8 mouse cellular contexts compared by ENCODE assay signal in genomic region chr4:43453413-43453812, GRCm38 (mm10). TPM values are rescaled to one million over a fixed set of nuclear protein-coding genes. Genes with fewer than 3 reads are reported as not detected.
DNase-seq lines count a peak whose midpoint lies in the region; ATAC-seq and TF ChIP-seq lines count a peak whose summit lies in the region.

No protein-coding gene starts in this region.

- no peak for TF ChIP-seq CTCF in thymus, adult 2 months (IDR thresholded peaks at IDR 0.05; ENCODE audit: borderline replicate concordance, control insufficient read depth, extremely low read depth, insufficient read depth, low read length, poor library complexity)

- peak overlapping the region; percentile 48 for H3K4me2 ChIP-seq in midbrain, embryonic 12.5 days (replicated peaks)

- WGBS in thymus, adult 2 months = 1% methylated on average over 17 of the region's 18 CpGs
- WGBS in hindbrain, embryonic 10.5 days = under 1% methylated on average over 18 of the region's 18 CpGs
- WGBS in midbrain, embryonic 12.5 days = 2% methylated on average over 18 of the region's 18 CpGs

- TF ChIP-seq POLR2A in thymus, adult 2 months (IDR thresholded peaks at IDR 0.05; ENCODE audit: control insufficient read depth, extremely low read depth, insufficient read depth, low read length, poor library complexity) = no peak

- no peak overlapping the region for H3K27ac ChIP-seq in thymus, adult 2 months (ENCODE audit: control insufficient read depth, insufficient read depth, low read length)
- peak overlapping the region; percentile 45; the same call in 1 of the 2 replicates for H3K27ac ChIP-seq in hindbrain, embryonic 10.5 days
- H3K27ac ChIP-seq in midbrain, embryonic 12.5 days (replicated peaks) = no peak overlapping the region

- peak; percentile 52; the same call in 1 of the 2 replicates for ATAC-seq in midbrain, embryonic 12.5 days (ENCODE audit: low FRiP score, low read depth)

- intact Hi-C loops in left cerebral cortex, postnatal 10 days (cut with DNase I) = no loop called here

- H3K27me3 ChIP-seq in thymus, adult 2 months (ENCODE audit: control insufficient read depth, insufficient read depth, low read length) = no peaks in the 10 kb centered on the region
- H3K27me3 ChIP-seq in hindbrain, embryonic 10.5 days (ENCODE audit: insufficient read depth, poor library complexity, severe bottlenecking) = peaks cover 41% of the 10 kb centered on the region
- peaks cover 46% of the 10 kb centered on the region for H3K27me3 ChIP-seq in midbrain, embryonic 12.5 days

- no peaks in the 10 kb centered on the region for H3K36me3 ChIP-seq in thymus, adult 2 months (ENCODE audit: control insufficient read depth, insufficient read depth, low read length)
- H3K36me3 ChIP-seq in hindbrain, embryonic 10.5 days = peaks cover 3% of the 10 kb centered on the region
- peaks cover 2% of the 10 kb centered on the region; the same call in 1 of the 2 replicates for H3K36me3 ChIP-seq in midbrain, embryonic 12.5 days

- peaks cover 50% of the 10 kb centered on the region for H3K4me1 ChIP-seq in thymus, adult 2 months (replicated peaks; ENCODE audit: control insufficient read depth, insufficient read depth, low read length)
- peaks cover 31% of the 10 kb centered on the region for H3K4me1 ChIP-seq in hindbrain, embryonic 10.5 days (replicated peaks)
- H3K4me1 ChIP-seq in midbrain, embryonic 12.5 days = peaks cover 15% of the 10 kb centered on the region

- peak; percentile 40 for DNase-seq in thymus, adult 2 months
- DNase-seq in thymus, adult 18-20 months = no peak
- DNase-seq in hindbrain, embryonic 10.5 days (ENCODE audit: low spot score) = peak; percentile 42
- no peak for DNase-seq in left cerebral cortex, postnatal 10 days (ENCODE audit: extremely low spot score in 1 of 2, low spot score in 2 of 2)
- no peak for DNase-seq in MN1 (ENCODE audit: low spot score)
- DNase-seq in spleen, postnatal 14 days (ENCODE audit: low spot score in 2 of 2) = no peak
- no peak for DNase-seq in cerebellum, adult 9-11 months

- H3K9ac ChIP-seq in midbrain, embryonic 12.5 days (replicated peaks) = 0 out of 2 replicates have a peak overlapping the region, but pooled peaks have one; percentile 11

- H3K9me3 ChIP-seq in hindbrain, embryonic 10.5 days = no peaks in the 10 kb centered on the region
- H3K9me3 ChIP-seq in midbrain, embryonic 12.5 days = no peaks in the 10 kb centered on the region

- peak overlapping the region; percentile 38 for H3K4me3 ChIP-seq in thymus, adult 2 months (ENCODE audit: control insufficient read depth, insufficient read depth, low read length)
- H3K4me3 ChIP-seq in hindbrain, embryonic 10.5 days = peak overlapping the region; percentile 48
- H3K4me3 ChIP-seq in midbrain, embryonic 12.5 days = peak overlapping the region; percentile 26

RNA-seq across cellular contexts. Expression of gene Cd72, which starts 1.0 kb away (rescaled TPM):
- 9.8 and 10.8 TPM in 2 replicates for polyA plus RNA-seq in thymus, adult 2 months (2012; rRNA removed)
- 1.8 and 2.4 TPM in 2 replicates for polyA plus RNA-seq in hindbrain, embryonic 10.5 days (2016; fragmentation: Nextera tagmentation; extraction: Ambion mirVana)
- polyA plus RNA-seq in midbrain, embryonic 12.5 days (2016; fragmentation: Nextera tagmentation; extraction: Ambion mirVana) = 2.0 and 2.9 TPM in 2 replicates
- 1 to 10 TPM in 1 of 2 experiments, not detected in 1; 1.2 TPM for total RNA-seq in left cerebral cortex, postnatal 10 days (2021)

RNA-seq across cellular contexts. Expression of gene Tesk1, which starts 11.7 kb away (rescaled TPM):
- polyA plus RNA-seq in thymus, adult 2 months (2012; rRNA removed) = 66.6 and 67.5 TPM in 2 replicates
- polyA plus RNA-seq in hindbrain, embryonic 10.5 days (2016; fragmentation: Nextera tagmentation; extraction: Ambion mirVana) = 7.1 and 8.3 TPM in 2 replicates
- 12.7 and 15.0 TPM in 2 replicates for polyA plus RNA-seq in midbrain, embryonic 12.5 days (2016; fragmentation: Nextera tagmentation; extraction: Ambion mirVana)
- 10 to 100 TPM; 71.7 to 74.2 TPM for total RNA-seq in left cerebral cortex, postnatal 10 days (2021)

RNA-seq across cellular contexts. Expression of gene Fam166b, which starts 24.5 kb away (rescaled TPM):
- 0.22 and 0.42 TPM in 2 replicates for polyA plus RNA-seq in thymus, adult 2 months (2012; rRNA removed)
- polyA plus RNA-seq in hindbrain, embryonic 10.5 days (2016; fragmentation: Nextera tagmentation; extraction: Ambion mirVana) = 0.47 TPM in 1 of 2 replicates, not detected in the other
- polyA plus RNA-seq in midbrain, embryonic 12.5 days (2016; fragmentation: Nextera tagmentation; extraction: Ambion mirVana) = 0.28 and 0.38 TPM in 2 replicates
- total RNA-seq in left cerebral cortex, postnatal 10 days (2021) = under 1 TPM in 1 of 2 experiments, not detected in 1; 0.30 TPM

RNA-seq across cellular contexts. Expression of gene Sit1, which starts 30.1 kb away (rescaled TPM):
- 187 and 239 TPM in 2 replicates for polyA plus RNA-seq in thymus, adult 2 months (2012; rRNA removed)
- polyA plus RNA-seq in hindbrain, embryonic 10.5 days (2016; fragmentation: Nextera tagmentation; extraction: Ambion mirVana) = not detected in 2 replicates
- not detected in 2 replicates for polyA plus RNA-seq in midbrain, embryonic 12.5 days (2016; fragmentation: Nextera tagmentation; extraction: Ambion mirVana)
- total RNA-seq in left cerebral cortex, postnatal 10 days (2021) = not detected

RNA-seq across cellular contexts. Expression of gene Ccdc107, which starts 39.3 kb away (rescaled TPM):
- 330 and 367 TPM in 2 replicates for polyA plus RNA-seq in thymus, adult 2 months (2012; rRNA removed)
- polyA plus RNA-seq in hindbrain, embryonic 10.5 days (2016; fragmentation: Nextera tagmentation; extraction: Ambion mirVana) = 45.2 and 50.9 TPM in 2 replicates
- 45.0 and 47.9 TPM in 2 replicates for polyA plus RNA-seq in midbrain, embryonic 12.5 days (2016; fragmentation: Nextera tagmentation; extraction: Ambion mirVana)
- 10 to 100 TPM; 31.1 to 32.5 TPM for total RNA-seq in left cerebral cortex, postnatal 10 days (2021)

Comparison
In these comparisons a context has a peak if more than half of its experiments do, and no peak if none do; other contexts are left out.
1. DNase-seq: peak in thymus, adult 2 months (single experiment) and hindbrain, embryonic 10.5 days (single experiment); none in thymus, adult 18-20 months (0 of 2), left cerebral cortex, postnatal 10 days (0 of 2), MN1 (single experiment), spleen, postnatal 14 days (0 of 2) and cerebellum, adult 9-11 months (single experiment).
2. Peak in every context shown above with its lines, with median percentiles within 50 percentile points of each other: H3K4me3 ChIP-seq.